In genomic region chr2:93228480-93228824, GRCm38 (mm10) we compare ENCODE assay signal across 11 mouse cellular contexts. TPM values are rescaled to one million over a fixed set of nuclear protein-coding genes. Genes with fewer than 3 reads are reported as not detected.
DNase-seq lines count a peak whose midpoint lies in the region; ATAC-seq lines count a peak whose summit lies in the region.
"Had no signal": no experiment of that assay in that cellular context is flagged by ENCODE, and none has a peak within 500 bp of the region (broad histone marks: within the 10 kb centered on the region; RNA-seq: fewer than 3 reads in every experiment).

No protein-coding gene starts in this region.

- no peaks in the 10 kb centered on the region for H3K36me3 ChIP-seq in kidney, embryonic 14.5 days (ENCODE audit: control insufficient read depth, insufficient read depth, low read length)
- H3K36me3 ChIP-seq in forebrain, embryonic 11.5 days (ENCODE audit: control insufficient read depth, insufficient read depth, low read length) = no peaks in the 10 kb centered on the region
- no peaks in the 10 kb centered on the region for H3K36me3 ChIP-seq in limb, embryonic 12.5 days
- H3K36me3 ChIP-seq in neural tube, embryonic 15.5 days = no peaks in the 10 kb centered on the region

- WGBS in kidney, embryonic 14.5 days = 12% methylated on average over 5 of the region's 5 CpGs
- 2% methylated on average over 5 of the region's 5 CpGs for WGBS in forebrain, embryonic 11.5 days
- 8% methylated on average over 5 of the region's 5 CpGs for WGBS in limb, embryonic 12.5 days
- WGBS in neural tube, embryonic 15.5 days = 8% methylated on average over 5 of the region's 5 CpGs

- peaks cover 29% of the 10 kb centered on the region for H3K4me1 ChIP-seq in kidney, embryonic 14.5 days (ENCODE audit: control insufficient read depth, insufficient read depth, low read length)
- peaks cover 28% of the 10 kb centered on the region for H3K4me1 ChIP-seq in forebrain, embryonic 11.5 days (replicated peaks; ENCODE audit: control insufficient read depth, insufficient read depth, low read length)
- H3K4me1 ChIP-seq in limb, embryonic 12.5 days (replicated peaks) = peaks cover 36% of the 10 kb centered on the region
- peaks cover 56% of the 10 kb centered on the region for H3K4me1 ChIP-seq in neural tube, embryonic 15.5 days

- H3K27me3 ChIP-seq in kidney, embryonic 14.5 days (ENCODE audit: control insufficient read depth, insufficient read depth, low read length) = no peaks in the 10 kb centered on the region
- no peaks in the 10 kb centered on the region for H3K27me3 ChIP-seq in forebrain, embryonic 11.5 days (ENCODE audit: control insufficient read depth, insufficient read depth, low read length)
- H3K27me3 ChIP-seq in limb, embryonic 12.5 days = peaks cover 15% of the 10 kb centered on the region; the same call in 1 of the 2 replicates
- no peaks in the 10 kb centered on the region for H3K27me3 ChIP-seq in neural tube, embryonic 15.5 days (replicated peaks)

- H3K9ac ChIP-seq in kidney, embryonic 14.5 days (ENCODE audit: low read depth, low read length) = no peak overlapping the region
- peak overlapping the region; percentile 56 for H3K9ac ChIP-seq in forebrain, embryonic 11.5 days (ENCODE audit: low read length)
- H3K9ac ChIP-seq in limb, embryonic 12.5 days (replicated peaks) = no peak overlapping the region
- H3K9ac ChIP-seq in neural tube, embryonic 15.5 days (replicated peaks) = 0 out of 2 replicates have a peak overlapping the region, but pooled peaks have one; percentile 10

- H3K4me3 ChIP-seq in kidney, embryonic 14.5 days (ENCODE audit: low read length) = no peak overlapping the region
- no peak overlapping the region for H3K4me3 ChIP-seq in forebrain, embryonic 11.5 days (ENCODE audit: low read depth, low read length)
- H3K4me3 ChIP-seq in limb, embryonic 12.5 days (replicated peaks) = no peak overlapping the region
- H3K4me3 ChIP-seq in neural tube, embryonic 15.5 days (replicated peaks) = no peak overlapping the region

- DNase-seq in kidney, postnatal 10 days = no peak
- peak; percentile 76 for DNase-seq in forebrain, embryonic 11.5 days (ENCODE audit: low spot score)
- no peak for DNase-seq in spleen, postnatal 4 days (ENCODE audit: low spot score in 2 of 2)
- no peak for DNase-seq in layer of hippocampus, adult 8-10 months (ENCODE audit: low spot score in 2 of 2)
- DNase-seq: cerebellum, adult 8-10 months; gastrocnemius, postnatal 36 days; lung, adult 18-20 months had no signal

- H3K9me3 ChIP-seq in kidney, embryonic 14.5 days (ENCODE audit: control insufficient read depth, low read length) = no peaks in the 10 kb centered on the region
- no peaks in the 10 kb centered on the region for H3K9me3 ChIP-seq in forebrain, embryonic 11.5 days (ENCODE audit: control insufficient read depth, low read length)
- no peaks in the 10 kb centered on the region for H3K9me3 ChIP-seq in limb, embryonic 12.5 days
- no peaks in the 10 kb centered on the region for H3K9me3 ChIP-seq in neural tube, embryonic 15.5 days (replicated peaks)

- H3K4me2 ChIP-seq in kidney, embryonic 14.5 days (replicated peaks; ENCODE audit: low read depth, low read length) = no peak overlapping the region
- peak overlapping the region; percentile 47 for H3K4me2 ChIP-seq in forebrain, embryonic 11.5 days (ENCODE audit: low read depth, low read length, severe bottlenecking)
- H3K4me2 ChIP-seq in limb, embryonic 12.5 days = no peak overlapping the region
- no peak overlapping the region for H3K4me2 ChIP-seq in neural tube, embryonic 15.5 days

- ATAC-seq in kidney, embryonic 14.5 days (ENCODE audit: low FRiP score, low TSS enrichment) = no peak
- peak; percentile 62 for ATAC-seq in forebrain, embryonic 11.5 days (replicated peaks; ENCODE audit: low FRiP score)
- ATAC-seq in limb, embryonic 12.5 days (ENCODE audit: insufficient number of reproducible peaks, insufficient read depth, low FRiP score, low TSS enrichment, low read depth) = no peak
- peak; percentile 14; the same call in 1 of the 2 replicates for ATAC-seq in neural tube, embryonic 15.5 days (ENCODE audit: low FRiP score)
- ATAC-seq in CD4-positive, CD25-positive, alpha-beta regulatory T cell, adult 4 months = no peak

- peak overlapping the region; percentile 76 for H3K27ac ChIP-seq in kidney, embryonic 14.5 days (ENCODE audit: low read depth, low read length)
- H3K27ac ChIP-seq in forebrain, embryonic 11.5 days (ENCODE audit: low read depth, low read length) = peak overlapping the region; percentile 98
- H3K27ac ChIP-seq in limb, embryonic 12.5 days = peak overlapping the region; percentile 70
- peak overlapping the region; percentile 70 for H3K27ac ChIP-seq in neural tube, embryonic 15.5 days (replicated peaks)

RNA-seq across cellular contexts. Expression of gene Trp53i11, which starts 41.1 kb away (rescaled TPM):
- 26.4 and 46.6 TPM in 2 replicates for polyA plus RNA-seq in kidney, embryonic 14.5 days (2014; fragmentation: Nextera tagmentation; extraction: Ambion mirVana)
- polyA plus RNA-seq in forebrain, embryonic 11.5 days (2014; fragmentation: Nextera tagmentation; extraction: Ambion mirVana) = 155 and 170 TPM in 2 replicates
- polyA plus RNA-seq in limb, embryonic 12.5 days (2016; fragmentation: Nextera tagmentation; extraction: Ambion mirVana) = 16.4 and 22.8 TPM in 2 replicates
- 55.6 and 67.3 TPM in 2 replicates for polyA plus RNA-seq in neural tube, embryonic 15.5 days (2015; fragmentation: Nextera tagmentation; extraction: Ambion mirVana)
- polyA plus RNA-seq in CD4-positive, CD25-positive, alpha-beta regulatory T cell, adult 4 months (2017; shearing (Covaris generic)) = 10 to 100 TPM; 48.6 to 70.7 TPM
- 10 to 100 TPM; 65.0 to 87.9 (median 80.4) TPM for total RNA-seq in layer of hippocampus, adult 8-10 months (2022)

Comparison
In these comparisons a context has a peak if more than half of its experiments do, and no peak if none do; other contexts are left out.
1. ATAC-seq: peak in forebrain, embryonic 11.5 days (single experiment) and neural tube, embryonic 15.5 days (single experiment); none in kidney, embryonic 14.5 days (single experiment), limb, embryonic 12.5 days (single experiment) and CD4-positive, CD25-positive, alpha-beta regulatory T cell, adult 4 months (single experiment).
2. H3K9ac ChIP-seq: peak in forebrain, embryonic 11.5 days (single experiment) and neural tube, embryonic 15.5 days (single experiment); none in kidney, embryonic 14.5 days (single experiment) and limb, embryonic 12.5 days (single experiment).
3. Peak in every context shown above with its lines, with median percentiles within 50 percentile points of each other: H3K27ac ChIP-seq.